Mouse (Mus musculus) neural tube, embryonic 14.5 days (tissue): ENCODE measurements around the gene Aanat. TPM values are rescaled to one million over a fixed set of nuclear protein-coding genes. Genes with fewer than 3 reads are reported as not detected.

Experiments
- ATAC-seq: fragments of 200-750 bp; cut with Nextera tagmentation; 2 replicates; pipeline ENCODE4 v1.8.0; 2017; ENCODE audit warnings: low read depth, mild to moderate bottlenecking, moderate TSS enrichment, moderate library complexity
- H3K27ac ChIP-seq: fragments of 300-500 bp; sonication (generic); 2 replicates; pipeline ENCODE4 v1.5.1; 2014; ENCODE audit warnings: low read depth, mild to moderate bottlenecking, control low read depth, low read length, moderate library complexity, mixed read lengths
- H3K27me3 ChIP-seq: fragments of 300-500 bp; sonication (generic); 2 replicates; pipeline ENCODE4 v1.6.1; 2014; ENCODE audit warnings: low read length; ENCODE audit not compliant: control insufficient read depth, insufficient read depth
- H3K36me3 ChIP-seq: fragments of 300-500 bp; sonication (generic); 2 replicates; pipeline ENCODE4 v1.6.1; 2014; ENCODE audit warnings: low read length, mixed read lengths; ENCODE audit not compliant: control insufficient read depth, insufficient read depth
- H3K4me1 ChIP-seq: fragments of 300-500 bp; sonication (generic); 2 replicates; pipeline ENCODE4 v1.6.1; 2014; ENCODE audit warnings: low read length; ENCODE audit not compliant: control insufficient read depth, insufficient read depth
- H3K4me2 ChIP-seq: fragments of 300-500 bp; sonication (generic); 2 replicates; pipeline ENCODE4 v1.6.1; 2014; ENCODE audit warnings: mild to moderate bottlenecking, low read depth, low read length, control low read depth
- H3K4me3 ChIP-seq: fragments of 300-500 bp; sonication (generic); 2 replicates; pipeline ENCODE4 v1.5.1; 2014; ENCODE audit warnings: low read depth, low read length, control low read depth, mixed read lengths
- H3K9ac ChIP-seq: fragments of 300-500 bp; sonication (generic); replicated peaks from 2 replicates; pipeline ENCODE4 v1.6.1; 2014; ENCODE audit warnings: low read depth, mild to moderate bottlenecking, control low read depth, low read length, mixed read lengths
- H3K9me3 ChIP-seq: fragments of 300-500 bp; sonication (generic); 2 replicates; pipeline ENCODE4 v1.6.1; 2016; ENCODE audit warnings: low read length; ENCODE audit not compliant: control insufficient read depth
- WGBS: fragments of 180-500 bp; shearing (Covaris S2); extraction: QIAGEN DNeasy Blood & Tissue Kit; methylation state at CpG from one replicate; pipeline ENCODE4 v1.1.7; 2014; 5-methylcytosine and 5-hydroxymethylcytosine counted together
- polyA plus RNA-seq: library from polyadenylated mRNA; unstranded; fragments of >200 nt; fragmentation: Nextera tagmentation; extraction: Ambion mirVana; gene quantifications from 2 replicates; pipeline ENCODE4 v1.2.1, GENCODE M21; 2014

Aanat gene
- polyA plus RNA-seq, 1 experiment from 2014 or later, result 0.40 TPM

DNA sequence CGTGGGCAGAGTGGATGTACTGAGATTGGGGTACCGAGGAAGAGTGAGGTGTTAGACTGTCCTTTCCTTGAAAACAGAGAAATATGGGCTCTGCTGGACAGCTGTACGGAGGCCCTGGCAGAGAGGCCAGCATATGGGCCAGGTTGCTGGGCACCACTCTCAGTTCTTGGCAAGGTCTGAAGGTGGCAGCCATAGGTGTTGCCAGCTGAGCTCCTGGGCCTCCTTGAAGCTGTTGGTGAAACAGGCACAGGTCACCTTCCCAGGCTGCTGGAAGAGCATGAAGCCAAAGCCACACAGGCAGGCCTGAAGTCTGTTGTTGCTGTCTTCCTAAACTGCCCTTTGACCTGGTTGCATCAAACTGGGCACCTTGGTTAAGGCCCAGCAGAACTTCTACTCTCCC lies 55.5 kb downstream of the Aanat start:
- H3K36me3 ChIP-seq, result no peaks in the 10 kb centered on the region
- peaks cover 5% of the 10 kb centered on the region for H3K4me1 ChIP-seq
- H3K4me2 ChIP-seq, result no peak overlapping the region
- H3K9ac ChIP-seq, result no peak overlapping the region
- H3K4me3 ChIP-seq, result no peak overlapping the region
- no peaks in the 10 kb centered on the region for H3K9me3 ChIP-seq
- WGBS, result 66% methylated on average over 3 of the region's 3 CpGs
- no peak overlapping the region for H3K27ac ChIP-seq
- H3K27me3 ChIP-seq, result no peaks in the 10 kb centered on the region
- no peak for ATAC-seq

DNA sequence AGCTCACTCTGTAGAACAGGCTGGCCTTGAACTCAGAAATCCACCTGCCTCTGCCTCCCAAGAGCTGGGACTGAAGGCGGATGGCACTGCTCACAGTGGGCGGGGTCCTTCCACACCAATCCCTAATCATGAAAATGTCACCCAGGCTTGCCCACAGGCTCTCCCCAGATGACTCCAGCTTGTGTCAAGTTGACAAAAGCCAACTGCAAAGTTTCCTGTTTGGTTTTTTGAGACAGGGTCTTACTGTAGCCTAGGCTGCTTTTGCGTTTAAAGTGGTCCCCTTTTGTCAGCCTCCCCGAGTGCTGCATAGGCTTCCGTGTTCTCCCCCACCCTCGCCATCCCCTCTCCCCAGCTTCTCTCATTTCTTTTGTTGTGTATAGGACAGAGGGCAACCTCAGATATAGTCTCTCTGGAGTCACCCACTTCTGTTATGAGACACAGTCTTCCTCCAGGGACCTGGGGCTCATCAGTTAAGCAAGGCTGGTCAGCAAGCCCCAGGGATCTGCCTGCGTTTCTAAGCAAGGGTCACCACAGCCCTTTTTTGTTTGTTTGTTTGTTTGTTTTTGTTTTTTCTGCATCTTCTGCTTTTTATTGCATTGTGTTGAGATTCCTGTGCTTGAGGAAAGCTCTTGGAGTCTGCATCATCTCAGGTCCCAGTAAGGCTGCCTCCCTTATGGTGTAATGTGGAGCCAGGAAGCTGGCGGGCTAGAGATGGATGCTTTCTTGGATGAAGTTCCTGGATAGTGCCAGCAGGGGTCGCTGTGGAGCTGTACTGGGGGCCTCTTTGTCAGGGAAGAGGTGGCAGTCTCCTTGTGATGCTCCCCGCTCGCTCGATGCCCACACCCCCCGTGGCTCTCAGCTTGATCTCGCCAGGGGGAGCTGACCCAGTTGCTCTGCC lies 56.7 kb downstream of the Aanat start:
- ATAC-seq, result peak; percentile 78
- 0 out of 2 replicates have a peak overlapping the region, but pooled peaks have one; percentile 35 for H3K9ac ChIP-seq
- 39% methylated on average over 13 of the region's 14 CpGs for WGBS
- no peaks in the 10 kb centered on the region for H3K27me3 ChIP-seq
- no peaks in the 10 kb centered on the region for H3K9me3 ChIP-seq
- H3K4me2 ChIP-seq, result peak overlapping the region; percentile 33
- H3K36me3 ChIP-seq, result no peaks in the 10 kb centered on the region
- H3K4me1 ChIP-seq, result peaks cover 5% of the 10 kb centered on the region
- no peak overlapping the region for H3K4me3 ChIP-seq
- peak overlapping the region; percentile 52; the same call in 1 of the 2 replicates for H3K27ac ChIP-seq

DNA sequence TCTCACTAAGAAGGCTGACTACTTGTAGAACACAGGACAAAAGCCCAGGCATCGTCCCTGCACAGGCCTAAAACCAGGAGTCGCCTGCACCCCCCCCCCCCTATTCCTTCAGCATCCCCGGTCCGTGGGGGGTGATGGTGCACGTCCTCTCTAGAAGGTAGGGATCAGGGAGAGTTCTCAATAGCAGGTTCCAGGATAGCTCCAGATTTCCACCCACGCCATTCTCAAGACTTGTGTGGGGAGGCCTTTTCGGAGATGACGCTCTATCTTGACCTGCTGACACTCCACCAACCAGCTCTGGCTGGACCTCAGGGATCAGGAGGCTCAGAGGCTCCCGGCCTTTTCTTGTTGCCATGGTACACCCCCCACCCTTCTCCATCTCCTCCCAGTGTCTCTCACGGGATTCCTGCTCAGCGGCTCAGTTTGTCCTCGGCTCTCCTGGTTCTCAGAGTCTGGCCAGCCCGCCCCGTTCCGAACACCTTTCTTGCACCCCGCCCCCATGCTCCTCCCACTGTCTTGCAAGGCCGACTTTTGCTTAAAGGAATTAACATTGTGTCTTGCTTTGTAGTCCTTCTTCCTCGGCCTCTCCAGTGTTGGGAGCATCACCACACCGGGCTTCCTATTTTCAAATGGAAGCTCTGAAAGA lies 57.5 kb downstream of the Aanat start:
- ATAC-seq, result peak; percentile 45
- no peaks in the 10 kb centered on the region for H3K9me3 ChIP-seq
- 0 out of 2 replicates have a peak overlapping the region, but pooled peaks have one; percentile 35 for H3K9ac ChIP-seq
- peaks cover 5% of the 10 kb centered on the region for H3K4me1 ChIP-seq
- peak overlapping the region; percentile 33 for H3K4me2 ChIP-seq
- 7% methylated on average over 19 of the region's 19 CpGs for WGBS
- H3K27ac ChIP-seq, result peak overlapping the region; percentile 52; the same call in 1 of the 2 replicates
- H3K27me3 ChIP-seq, result no peaks in the 10 kb centered on the region
- no peaks in the 10 kb centered on the region for H3K36me3 ChIP-seq
- no peak overlapping the region for H3K4me3 ChIP-seq

DNA sequence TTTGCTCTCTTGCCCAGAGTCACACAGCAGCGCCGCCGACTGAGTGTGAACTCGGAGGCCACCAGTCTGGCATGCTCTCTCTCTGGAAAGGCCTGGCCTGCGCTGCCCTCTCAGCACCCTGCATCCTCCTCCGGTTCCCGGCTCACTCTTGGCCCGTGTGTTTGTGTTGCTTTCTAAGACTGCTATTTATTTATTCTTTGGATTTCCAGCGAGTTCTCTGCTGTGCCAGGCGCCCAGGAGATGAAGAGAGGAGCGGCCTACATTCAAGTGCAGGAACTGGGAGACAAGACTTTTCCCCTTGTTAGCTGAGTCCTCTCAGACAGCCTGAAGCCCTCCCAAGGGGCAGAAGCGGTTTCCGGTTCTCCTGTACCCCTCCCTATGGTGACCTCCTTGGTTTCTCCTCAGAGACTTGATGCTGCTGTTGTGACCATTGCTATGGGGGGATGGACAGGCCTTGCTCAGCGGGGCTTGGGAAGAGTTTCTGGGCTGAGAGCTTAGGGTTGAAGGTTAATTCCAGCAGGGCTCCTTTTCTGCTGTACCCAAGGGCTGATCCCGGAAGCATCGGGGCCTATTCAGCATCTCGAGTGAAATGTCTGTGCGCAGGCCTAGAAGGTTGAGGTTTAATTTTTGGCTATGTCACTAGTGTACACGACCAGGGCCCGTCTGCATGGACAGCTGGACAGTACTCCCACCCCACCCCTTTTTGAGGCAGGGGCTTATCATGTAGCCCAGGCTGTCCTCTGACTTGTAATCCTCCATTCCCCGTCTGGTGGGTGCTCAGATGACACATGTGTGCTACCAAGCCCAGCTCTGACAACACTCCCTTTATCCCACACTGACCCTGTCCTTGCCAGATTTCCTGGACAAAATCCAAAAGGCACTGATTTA lies 58.2 kb downstream of the Aanat start:
- no peak for ATAC-seq
- peak overlapping the region; percentile 33; the same call in 1 of the 2 replicates for H3K4me2 ChIP-seq

DNA sequence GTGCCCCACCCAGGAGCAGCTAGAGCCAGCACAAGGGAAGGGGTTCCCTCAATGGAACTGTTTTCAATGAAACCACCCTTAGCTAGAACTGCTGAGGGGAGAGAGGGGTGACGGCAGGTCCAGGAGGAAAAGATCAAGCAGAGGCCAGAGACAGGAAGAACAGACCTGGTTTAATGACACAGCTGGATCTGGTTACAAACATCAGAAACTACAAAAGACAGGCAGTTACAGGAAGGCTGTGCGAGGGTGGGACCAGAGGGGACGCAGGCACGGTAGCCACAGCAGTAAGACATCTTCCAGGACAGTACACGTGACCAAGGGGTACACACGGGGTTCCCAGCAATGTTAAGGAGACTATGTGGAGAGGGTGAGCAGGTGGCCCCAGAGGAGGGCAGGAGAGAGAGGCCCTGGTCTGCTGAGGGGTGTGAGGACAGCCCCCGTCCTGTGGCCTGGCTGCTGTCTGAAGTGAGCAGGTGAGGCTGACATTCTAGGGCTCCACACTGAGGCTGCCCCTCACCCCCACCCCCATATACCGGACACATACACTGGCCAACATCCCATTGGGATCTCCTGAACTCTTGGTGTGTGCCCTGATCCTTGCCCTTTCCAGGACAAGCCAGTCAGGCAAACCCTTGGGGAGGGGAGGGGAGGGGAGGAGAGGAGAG lies 59.3 kb downstream of the Aanat start:
- WGBS, result 63% methylated on average over 8 of the region's 8 CpGs

More for the DNA sequence above, 58.2 kb downstream of the Aanat start:
- WGBS, result 55% methylated on average over 21 of the region's 21 CpGs
- no peaks in the 10 kb centered on the region for H3K9me3 ChIP-seq
- peaks cover 5% of the 10 kb centered on the region for H3K4me1 ChIP-seq
- no peaks in the 10 kb centered on the region for H3K27me3 ChIP-seq
- no peak overlapping the region for H3K27ac ChIP-seq
- no peak overlapping the region for H3K4me3 ChIP-seq
- no peaks in the 10 kb centered on the region for H3K36me3 ChIP-seq
- 0 out of 2 replicates have a peak overlapping the region, but pooled peaks have one; percentile 35 for H3K9ac ChIP-seq

DNA sequence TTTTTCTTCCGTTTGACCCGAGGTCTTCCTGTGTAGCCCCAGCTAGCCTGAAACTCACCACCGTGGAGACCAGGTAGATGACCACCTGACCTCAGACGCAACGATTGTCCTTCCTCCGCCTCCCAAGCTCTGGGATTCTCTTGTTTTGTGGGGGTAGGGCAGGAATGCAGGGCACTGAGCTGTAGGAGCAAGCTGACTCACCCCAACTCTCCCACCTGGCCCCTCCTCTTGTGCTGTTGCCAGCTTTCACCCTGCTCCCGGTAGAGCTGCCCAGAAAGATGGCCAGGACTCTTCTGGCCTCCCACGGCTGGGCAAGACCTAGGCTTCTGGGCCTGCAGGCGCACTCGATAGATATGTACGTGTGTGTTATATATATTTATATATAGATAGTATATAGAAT lies 59.9 kb downstream of the Aanat start:
- no peak overlapping the region for H3K4me2 ChIP-seq
- no peaks in the 10 kb centered on the region for H3K36me3 ChIP-seq
- H3K4me1 ChIP-seq, result peaks cover 5% of the 10 kb centered on the region
- no peak overlapping the region for H3K9ac ChIP-seq
- no peak for ATAC-seq
- no peaks in the 10 kb centered on the region for H3K27me3 ChIP-seq
- no peak overlapping the region for H3K27ac ChIP-seq
- no peak overlapping the region for H3K4me3 ChIP-seq
- WGBS, result 78% methylated on average over 11 of the region's 11 CpGs
- H3K9me3 ChIP-seq, result no peaks in the 10 kb centered on the region

More for the DNA sequence above, 59.3 kb downstream of the Aanat start:
- Histone ChIP-seq H3K4me2 (no peak overlapping the region), H3K36me3 (no peaks in the 10 kb centered on the region), H3K9me3 (no peaks in the 10 kb centered on the region), H3K4me1 (peaks cover 5% of the 10 kb centered on the region), H3K27me3 (no peaks in the 10 kb centered on the region), H3K27ac (no peak overlapping the region), H3K4me3 (no peak overlapping the region), H3K9ac (no peak overlapping the region)
- no peak for ATAC-seq

DNA sequence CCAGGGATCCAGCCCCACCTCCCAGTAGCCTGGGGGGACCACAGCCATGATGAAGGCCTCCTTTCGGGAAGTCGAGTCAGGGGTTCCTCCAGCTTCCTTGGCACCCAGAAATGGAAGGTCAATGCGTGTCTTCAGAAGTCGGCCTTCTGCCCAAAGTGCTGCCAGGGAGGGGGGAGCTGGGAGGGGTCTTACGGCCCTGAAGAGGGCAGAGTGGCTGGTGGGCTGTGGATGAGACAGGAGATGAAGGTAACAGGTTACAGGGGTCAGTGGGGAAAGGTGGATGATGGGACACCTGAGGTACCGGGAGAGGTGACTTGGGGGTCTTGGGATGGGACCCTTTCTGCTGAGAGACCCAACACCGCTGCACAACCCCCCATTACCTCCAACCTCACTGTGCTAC lies 60.5 kb downstream of the Aanat start:
- Histone ChIP-seq H3K4me3 (no peak overlapping the region), H3K9me3 (no peaks in the 10 kb centered on the region), H3K4me2 (no peak overlapping the region), H3K4me1 (peaks cover 5% of the 10 kb centered on the region), H3K27ac (no peak overlapping the region), H3K27me3 (0 out of 2 replicates have a peak, but pooled peaks cover 3% of the 10 kb centered on the region), H3K9ac (no peak overlapping the region), H3K36me3 (no peaks in the 10 kb centered on the region)
- ATAC-seq, result no peak
- WGBS, result 88% methylated on average over 7 of the region's 7 CpGs
